ENCODE assay signal across 18 mouse cellular contexts in genomic region chr16:31315294-31315693, GRCm38 (mm10). TPM values are rescaled to one million over a fixed set of nuclear protein-coding genes. Genes with fewer than 3 reads are reported as not detected.
DNase-seq lines count a peak whose midpoint lies in the region; ATAC-seq and TF ChIP-seq lines count a peak whose summit lies in the region.
"Had no signal": no experiment of that assay in that cellular context is flagged by ENCODE, and none has a peak within 500 bp of the region (broad histone marks: within the 10 kb centered on the region; RNA-seq: fewer than 3 reads in every experiment).

No protein-coding gene starts in this region.

- no peak for DNase-seq in lung, postnatal 0 days (ENCODE audit: low spot score)
- no peak for DNase-seq in lung, postnatal 10 days
- DNase-seq in embryonic facial prominence, embryonic 14.5 days (ENCODE audit: low spot score) = peak; percentile 41
- no peak for DNase-seq in hindbrain, postnatal 0 days (ENCODE audit: low spot score)
- no peak for DNase-seq in stomach, postnatal 0 days (ENCODE audit: low spot score)
- DNase-seq in kidney, postnatal 4 days = no peak
- DNase-seq in kidney, adult 11 months = no peak
- DNase-seq: cerebellum, adult 18-20 months; gastrocnemius, postnatal 10 days; heart, postnatal 4 days; kidney, adult 8-10 months; liver, postnatal 0 days; midbrain, embryonic 14.5 days; right cerebral cortex, postnatal 25 days had no signal

- H3K4me1 ChIP-seq in lung, postnatal 0 days (ENCODE audit: insufficient read depth, low read depth, low read length) = peaks cover 10% of the 10 kb centered on the region; the same call in 1 of the 2 replicates
- peaks cover 27% of the 10 kb centered on the region for H3K4me1 ChIP-seq in embryonic facial prominence, embryonic 14.5 days (ENCODE audit: control insufficient read depth, insufficient read depth, low read length)
- H3K4me1 ChIP-seq in hindbrain, postnatal 0 days (ENCODE audit: insufficient read depth, low read length) = 0 out of 2 replicates have a peak, but pooled peaks cover 8% of the 10 kb centered on the region
- H3K4me1 ChIP-seq in stomach, postnatal 0 days (replicated peaks; ENCODE audit: control insufficient read depth, insufficient read depth) = no peaks in the 10 kb centered on the region; the same call in none of the 2 replicates

- no peak overlapping the region for H3K4me3 ChIP-seq in lung, postnatal 0 days (ENCODE audit: low read depth, low read length)
- H3K4me3 ChIP-seq in embryonic facial prominence, embryonic 14.5 days (ENCODE audit: low read depth, low read length) = no peak overlapping the region
- H3K4me3 ChIP-seq in hindbrain, postnatal 0 days (ENCODE audit: low read length) = no peak overlapping the region
- no peak overlapping the region for H3K4me3 ChIP-seq in stomach, postnatal 0 days (ENCODE audit: low read depth, low read length)

- no peak overlapping the region for H3K4me2 ChIP-seq in lung, postnatal 0 days (replicated peaks; ENCODE audit: low read depth, low read length)
- peak overlapping the region; percentile 29; the same call in 1 of the 2 replicates for H3K4me2 ChIP-seq in embryonic facial prominence, embryonic 14.5 days (ENCODE audit: low read depth, low read length)
- no peak overlapping the region for H3K4me2 ChIP-seq in hindbrain, postnatal 0 days (ENCODE audit: low read depth, low read length)
- H3K4me2 ChIP-seq in stomach, postnatal 0 days (replicated peaks; ENCODE audit: low read depth) = no peak overlapping the region
- H3K4me2 ChIP-seq: heart, embryonic 11.5 days had no signal

- no peak overlapping the region for H3K9ac ChIP-seq in lung, postnatal 0 days (replicated peaks; ENCODE audit: low read depth)
- H3K9ac ChIP-seq in embryonic facial prominence, embryonic 14.5 days (ENCODE audit: low read depth, low read length) = no peak overlapping the region
- no peak overlapping the region for H3K9ac ChIP-seq in hindbrain, postnatal 0 days (replicated peaks; ENCODE audit: low read length)
- H3K9ac ChIP-seq in stomach, postnatal 0 days (ENCODE audit: low read length) = no peak overlapping the region
- H3K9ac ChIP-seq: liver, postnatal 0 days had no signal

- H3K9me3 ChIP-seq in lung, postnatal 0 days (ENCODE audit: low read length) = no peaks in the 10 kb centered on the region
- no peaks in the 10 kb centered on the region for H3K9me3 ChIP-seq in embryonic facial prominence, embryonic 14.5 days (ENCODE audit: control insufficient read depth, low read length)
- no peaks in the 10 kb centered on the region for H3K9me3 ChIP-seq in hindbrain, postnatal 0 days (ENCODE audit: low read length)
- no peaks in the 10 kb centered on the region for H3K9me3 ChIP-seq in stomach, postnatal 0 days (ENCODE audit: control insufficient read depth, low read length)

- no peaks in the 10 kb centered on the region for H3K27me3 ChIP-seq in lung, postnatal 0 days (replicated peaks; ENCODE audit: insufficient read depth, low read length)
- no peaks in the 10 kb centered on the region for H3K27me3 ChIP-seq in embryonic facial prominence, embryonic 14.5 days (replicated peaks; ENCODE audit: control insufficient read depth, insufficient read depth, low read length)
- no peaks in the 10 kb centered on the region for H3K27me3 ChIP-seq in hindbrain, postnatal 0 days (ENCODE audit: insufficient read depth, low read length)
- H3K27me3 ChIP-seq in stomach, postnatal 0 days (ENCODE audit: control insufficient read depth, insufficient read depth, low read length) = no peaks in the 10 kb centered on the region

- no peak for ATAC-seq in lung, postnatal 0 days
- ATAC-seq in embryonic facial prominence, embryonic 14.5 days (ENCODE audit: low read depth) = peak; percentile 12; the same call in 1 of the 2 replicates
- ATAC-seq in hindbrain, postnatal 0 days = no peak
- no peak for ATAC-seq in stomach, postnatal 0 days (ENCODE audit: low FRiP score, low TSS enrichment)
- ATAC-seq: activated CD4-positive, CD25-positive, alpha-beta regulatory T cell, adult 4 months; CD4-positive, CD25-positive, alpha-beta regulatory T cell, adult 4 months; forebrain, embryonic 14.5 days; liver, postnatal 0 days had no signal

- TF ChIP-seq CTCF in lung, postnatal 0 days (IDR thresholded peaks at IDR 0.05) = no peak
- no peak for TF ChIP-seq CTCF in hindbrain, postnatal 0 days (IDR thresholded peaks at IDR 0.05; ENCODE audit: low read depth)
- TF ChIP-seq CTCF in stomach, postnatal 0 days (IDR thresholded peaks at IDR 0.05; ENCODE audit: low read depth) = no peak

- TF ChIP-seq EP300 in lung, postnatal 0 days (IDR thresholded peaks at IDR 0.05) = no peak
- TF ChIP-seq EP300 in stomach, postnatal 0 days (optimal IDR thresholded peaks at IDR 0.05) = no peak

- H3K27ac ChIP-seq in lung, postnatal 0 days (ENCODE audit: low read length) = peak overlapping the region; percentile 66
- H3K27ac ChIP-seq in embryonic facial prominence, embryonic 14.5 days (replicated peaks; ENCODE audit: low read depth, low read length) = peak overlapping the region; percentile 87
- peak overlapping the region; percentile 54 for H3K27ac ChIP-seq in hindbrain, postnatal 0 days
- H3K27ac ChIP-seq in stomach, postnatal 0 days (replicated peaks) = peak overlapping the region; percentile 35; the same call in 1 of the 2 replicates

- H3K36me3 ChIP-seq in lung, postnatal 0 days (ENCODE audit: insufficient read depth, low read length) = no peaks in the 10 kb centered on the region
- H3K36me3 ChIP-seq in embryonic facial prominence, embryonic 14.5 days (ENCODE audit: control insufficient read depth, insufficient read depth, low read length) = no peaks in the 10 kb centered on the region
- no peaks in the 10 kb centered on the region for H3K36me3 ChIP-seq in hindbrain, postnatal 0 days (ENCODE audit: insufficient read depth, low read length)
- H3K36me3 ChIP-seq in stomach, postnatal 0 days (ENCODE audit: control insufficient read depth, insufficient read depth, low read length) = no peaks in the 10 kb centered on the region

- WGBS in lung, postnatal 0 days = 75% methylated on average over 4 of the region's 4 CpGs
- WGBS in embryonic facial prominence, embryonic 14.5 days = 71% methylated on average over 4 of the region's 4 CpGs
- 50% methylated on average over 4 of the region's 4 CpGs for WGBS in hindbrain, postnatal 0 days
- 79% methylated on average over 4 of the region's 4 CpGs for WGBS in stomach, postnatal 0 days

RNA-seq across cellular contexts. Expression of gene Apod, which starts 0.7 kb away (rescaled TPM):
- polyA plus RNA-seq in lung, postnatal 0 days (2015; fragmentation: Nextera tagmentation; extraction: Ambion mirVana) = 0.96 and 2.1 TPM in 2 replicates
- 63.0 and 64.0 TPM in 2 replicates for polyA plus RNA-seq in embryonic facial prominence, embryonic 14.5 days (2014; fragmentation: Nextera tagmentation; extraction: Ambion mirVana)
- 48.1 and 68.5 TPM in 2 replicates for total RNA-seq in hindbrain, postnatal 0 days (2014; rRNA removed)
- 293 and 295 TPM in 2 replicates for polyA plus RNA-seq in hindbrain, postnatal 0 days (2015; fragmentation: Nextera tagmentation; extraction: Ambion mirVana)
- 1.0 TPM in 2 replicates for polyA plus RNA-seq in stomach, postnatal 0 days (2015; fragmentation: Nextera tagmentation; extraction: Ambion mirVana)
- polyA plus RNA-seq: activated CD4-positive, CD25-positive, alpha-beta regulatory T cell, adult 4 months; CD4-positive, CD25-positive, alpha-beta regulatory T cell, adult 4 months; heart, embryonic 11.5 days had no signal

RNA-seq across cellular contexts. Expression of gene Ppp1r2, which starts 40.2 kb away (rescaled TPM):
- 143 and 160 TPM in 2 replicates for polyA plus RNA-seq in lung, postnatal 0 days (2015; fragmentation: Nextera tagmentation; extraction: Ambion mirVana)
- 106 TPM in 2 replicates for polyA plus RNA-seq in embryonic facial prominence, embryonic 14.5 days (2014; fragmentation: Nextera tagmentation; extraction: Ambion mirVana)
- total RNA-seq in hindbrain, postnatal 0 days (2014; rRNA removed) = 53.4 and 59.6 TPM in 2 replicates
- 104 TPM in 2 replicates for polyA plus RNA-seq in hindbrain, postnatal 0 days (2015; fragmentation: Nextera tagmentation; extraction: Ambion mirVana)
- 92.8 and 99.7 TPM in 2 replicates for polyA plus RNA-seq in stomach, postnatal 0 days (2015; fragmentation: Nextera tagmentation; extraction: Ambion mirVana)

Comparison
In these comparisons a context has a peak if more than half of its experiments do, and no peak if none do; other contexts are left out.
1. H3K27ac ChIP-seq: peak in every context shown above with its lines; median percentile 87 in embryonic facial prominence, embryonic 14.5 days; 66 in lung, postnatal 0 days; 54 in hindbrain, postnatal 0 days; 35 in stomach, postnatal 0 days.
2. RNA of gene Apod, which starts 0.7 kb away (polyA plus RNA-seq): 293 to 295 TPM in hindbrain, postnatal 0 days and 63.0 to 64.0 TPM in embryonic facial prominence, embryonic 14.5 days; 0.96 to 2.1 TPM in lung, postnatal 0 days and 1.0 TPM in stomach, postnatal 0 days; every median in the first group is over 10 times any median in the second.